Comparison of ENCODE assay signal across 7 mouse cellular contexts in genomic region chr17:89646000-89646399, GRCm38 (mm10).
"Had no signal": no experiment of that assay in that cellular context is flagged by ENCODE, and none has a peak within 500 bp of the region (broad histone marks: within the 10 kb centered on the region; RNA-seq: fewer than 3 reads in every experiment).

No protein-coding gene starts in this region.

- DNase-seq: layer of hippocampus, adult 9-11 months; layer of hippocampus, postnatal 36 days; lung, adult 2 months; lung, postnatal 36 days; right cerebral cortex, postnatal 14 days; thymus, adult 2 months; thymus, postnatal 25 days had no signal
